Mouse (Mus musculus) ES-Bruce4 (cell line): Measurements from ENCODE around the gene Dhcr24. TPM values are rescaled to one million over a fixed set of nuclear protein-coding genes. Genes with fewer than 3 reads are reported as not detected.
A peak's percentile ranks its signal among the peaks of the same experiment; 100 is the strongest.

Experiments used
- H3K27ac ChIP-seq: 2 replicates; pipeline ENCODE4 v1.5.1; 2012; ENCODE audit warnings: low read length, inconsistent platforms; ENCODE audit not compliant: insufficient read depth
- H3K27me3 ChIP-seq: 2 replicates; pipeline ENCODE4 v1.6.1; 2012; ENCODE audit warnings: mild to moderate bottlenecking, low read length, inconsistent platforms; ENCODE audit not compliant: control insufficient read depth, poor library complexity, insufficient read depth, severe bottlenecking
- H3K36me3 ChIP-seq: 2 replicates; pipeline ENCODE4 v1.6.1; 2012; ENCODE audit warnings: inconsistent platforms, mild to moderate bottlenecking, low read length, moderate library complexity; ENCODE audit not compliant: control insufficient read depth, poor library complexity, insufficient read depth, severe bottlenecking
- H3K4me1 ChIP-seq: one replicate; pipeline ENCODE4 v1.8.1; 2011; ENCODE audit warnings: low read length; ENCODE audit not compliant: control insufficient read depth, insufficient read depth
- H3K4me3 ChIP-seq: 2 replicates; pipeline ENCODE4 v1.5.1; 2011; ENCODE audit warnings: low read depth, mild to moderate bottlenecking, low read length
- H3K9ac ChIP-seq: 2 replicates; pipeline ENCODE4 v1.6.1; 2012; ENCODE audit warnings: low read depth, mild to moderate bottlenecking, inconsistent platforms; ENCODE audit not compliant: poor library complexity, severe bottlenecking
- H3K9me3 ChIP-seq: replicated peaks from 2 replicates; pipeline ENCODE4 v1.6.1; 2012; ENCODE audit warnings: mild to moderate bottlenecking, low read length, inconsistent platforms; ENCODE audit not compliant: control insufficient read depth, poor library complexity, insufficient read depth, severe bottlenecking
- CTCF ChIP-seq: IDR thresholded peaks from one replicate; pipeline ENCODE4 v1.8.1; 2011; ENCODE audit warnings: low read depth, low read length
- EP300 ChIP-seq: IDR thresholded peaks from 2 replicates; pipeline ENCODE4 v1.6.1; 2011; ENCODE audit warnings: low read depth, low read length; ENCODE audit not compliant: insufficient read depth
- POLR2A ChIP-seq: IDR thresholded peaks from one replicate; pipeline ENCODE4 v1.8.1; 2011; ENCODE audit warnings: low read length; ENCODE audit not compliant: insufficient read depth
- polyA plus RNA-seq: library from polyadenylated mRNA; stranded (reverse); fragments of >200 nt; gene quantifications from 2 replicates; pipeline ENCODE4 v1.2.4, GENCODE M21; 2011; ENCODE audit warnings: low read depth; ENCODE audit not compliant: missing spikeins, insufficient read depth, insufficient read length

The Dhcr24 gene
- polyA plus RNA-seq, 1 experiment = 77.5 TPM

GRCm38 (mm10) chr4:106590871-106591270, 30.0 kb downstream of the Dhcr24 start:
- H3K27me3 ChIP-seq = no peaks in the 10 kb centered on the region
- TF ChIP-seq POLR2A = no peak
- no peak for TF ChIP-seq EP300
- TF ChIP-seq CTCF = no peak
- H3K27ac ChIP-seq = no peak overlapping the region
- no peaks in the 10 kb centered on the region for H3K4me1 ChIP-seq
- H3K36me3 ChIP-seq = peaks cover 19% of the 10 kb centered on the region
- no peaks in the 10 kb centered on the region for H3K9me3 ChIP-seq
- no peak overlapping the region for H3K4me3 ChIP-seq
- no peak overlapping the region for H3K9ac ChIP-seq

GRCm38 (mm10) chr4:106593636-106594035, 32.8 kb downstream of the Dhcr24 start:
- Histone ChIP-seq H3K27me3 (no peaks in the 10 kb centered on the region), H3K9ac (no peak overlapping the region), H3K36me3 (no peaks in the 10 kb centered on the region), H3K4me3 (no peak overlapping the region), H3K27ac (no peak overlapping the region), H3K4me1 (no peaks in the 10 kb centered on the region), H3K9me3 (no peaks in the 10 kb centered on the region)
- TF ChIP-seq CTCF (peak; percentile 58), POLR2A (no peak)

GRCm38 (mm10) chr4:106596200-106596599, 35.4 kb downstream of the Dhcr24 start:
- no peak overlapping the region for H3K27ac ChIP-seq

GRCm38 (mm10) chr4:106597055-106597454, 36.2 kb downstream of the Dhcr24 start:
- TF ChIP-seq CTCF (no peak), POLR2A (no peak), EP300 (no peak)
- no peaks in the 10 kb centered on the region for H3K4me1 ChIP-seq
- no peaks in the 10 kb centered on the region for H3K27me3 ChIP-seq
- no peaks in the 10 kb centered on the region for H3K9me3 ChIP-seq
- H3K4me3 ChIP-seq = no peak overlapping the region
- H3K9ac ChIP-seq = no peak overlapping the region
- H3K36me3 ChIP-seq = no peaks in the 10 kb centered on the region
- H3K27ac ChIP-seq = no peak overlapping the region

More at GRCm38 (mm10) chr4:106596200-106596599, 35.4 kb downstream of the Dhcr24 start:
- Histone ChIP-seq H3K27me3 (no peaks in the 10 kb centered on the region), H3K9me3 (no peaks in the 10 kb centered on the region), H3K9ac (no peak overlapping the region), H3K36me3 (no peaks in the 10 kb centered on the region), H3K4me3 (no peak overlapping the region), H3K4me1 (no peaks in the 10 kb centered on the region)
- peak; percentile 53 for TF ChIP-seq CTCF
- no peak for TF ChIP-seq EP300

GRCm38 (mm10) chr4:106597741-106598140, 36.9 kb downstream of the Dhcr24 start:
- Histone ChIP-seq H3K4me1 (no peaks in the 10 kb centered on the region), H3K27ac (no peak overlapping the region), H3K9me3 (no peaks in the 10 kb centered on the region), H3K4me3 (no peak overlapping the region), H3K27me3 (no peaks in the 10 kb centered on the region), H3K36me3 (no peaks in the 10 kb centered on the region), H3K9ac (no peak overlapping the region)
- TF ChIP-seq POLR2A = no peak
- no peak for TF ChIP-seq CTCF
- TF ChIP-seq EP300 = no peak

GRCm38 (mm10) chr4:106599415-106599814, 38.6 kb downstream of the Dhcr24 start:
- no peak overlapping the region for H3K4me3 ChIP-seq
- TF ChIP-seq EP300 (no peak), CTCF (peak; percentile 22)

More at GRCm38 (mm10) chr4:106599415-106599814, 38.6 kb downstream of the Dhcr24 start:
- no peak overlapping the region for H3K9ac ChIP-seq
- no peaks in the 10 kb centered on the region for H3K36me3 ChIP-seq
- H3K27me3 ChIP-seq = no peaks in the 10 kb centered on the region
- H3K27ac ChIP-seq = no peak overlapping the region
- no peaks in the 10 kb centered on the region for H3K4me1 ChIP-seq
- no peaks in the 10 kb centered on the region for H3K9me3 ChIP-seq
